Mouse (Mus musculus): ENCODE results near the gene Brd3. TPM values are rescaled to one million over a fixed set of nuclear protein-coding genes. Genes with fewer than 3 reads are reported as not detected.
"Not testable (repeated sequence)": the region's sequence is repeated elsewhere in the genome, so short reads cannot be mapped to it uniquely, and the experiment has no call there.

Gene Brd3
- total RNA-seq, 4 experiments from 2014 or later = 87.2 to 97.9 (median 91.9) TPM

- DNase-seq = no peak
Observed at GRCm38 (mm10) chr2:27510706-27511105, 3.2 kb upstream of the Brd3 start.

DNA sequence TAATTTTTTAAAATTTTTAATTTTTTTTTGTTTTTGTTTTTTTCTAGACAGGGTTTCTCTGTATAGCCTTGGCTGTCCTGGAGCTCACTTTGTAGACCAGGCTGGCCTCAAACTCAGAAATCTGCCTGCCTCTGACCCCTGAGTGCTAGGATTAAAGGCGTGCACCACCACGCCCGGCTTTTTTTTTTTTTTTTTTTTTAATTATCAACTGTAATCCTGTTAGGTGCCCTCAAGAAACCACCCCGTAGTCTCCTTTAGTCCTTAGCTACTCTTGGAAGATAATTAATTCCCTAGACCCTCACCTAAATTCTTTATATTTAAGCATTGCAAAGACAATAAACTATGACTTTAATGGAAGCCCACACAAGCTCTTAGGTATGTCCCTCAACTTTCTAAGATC lies 804 bp downstream of the Brd3 start:
- DNase-seq = not testable (repeated sequence)

- no peak for DNase-seq
Observed at GRCm38 (mm10) chr2:27505539-27505938, 1.9 kb downstream of the Brd3 start.

DNA sequence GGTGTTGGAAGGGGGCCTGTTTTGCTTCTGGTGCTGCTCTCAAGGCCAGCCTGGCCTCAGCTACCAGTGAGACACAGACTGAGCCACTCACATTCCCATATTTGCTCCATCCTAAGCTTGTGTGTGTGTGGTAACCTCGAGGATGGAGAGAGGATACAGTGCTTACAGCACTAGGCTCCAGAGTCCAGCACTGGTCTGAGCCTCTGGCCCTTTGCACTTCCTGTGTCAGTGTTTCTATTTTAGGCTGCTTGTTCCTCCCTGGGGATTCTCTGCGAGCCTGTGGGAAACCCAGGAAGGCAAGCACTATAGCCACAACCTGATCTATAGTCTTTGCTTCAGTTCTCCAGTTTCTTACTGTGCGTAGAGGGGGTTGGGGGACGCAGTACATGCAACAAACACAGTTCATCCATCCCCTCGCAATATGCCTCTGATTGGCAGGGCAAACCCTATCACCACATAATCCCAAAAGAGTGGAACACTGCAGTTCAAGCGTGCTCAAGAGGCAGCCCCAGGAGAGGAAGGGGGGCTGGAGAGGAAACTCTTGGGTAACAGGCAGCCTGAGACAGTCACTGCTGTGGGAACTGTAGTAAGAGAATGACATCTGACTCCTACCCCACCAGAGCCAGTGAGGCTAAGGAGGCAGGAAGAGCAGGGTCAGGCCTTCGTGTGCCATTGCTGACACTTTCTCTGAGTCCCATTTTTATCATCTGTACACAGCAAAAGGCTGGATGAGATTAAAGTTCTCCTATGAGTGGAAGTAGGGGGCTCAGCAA lies 3.2 kb downstream of the Brd3 start:
- no peak for DNase-seq

GRCm38 (mm10) chr2:27496391-27497028 lies 11.0 kb downstream of the Brd3 start:
- DNase-seq = no peak

DNA sequence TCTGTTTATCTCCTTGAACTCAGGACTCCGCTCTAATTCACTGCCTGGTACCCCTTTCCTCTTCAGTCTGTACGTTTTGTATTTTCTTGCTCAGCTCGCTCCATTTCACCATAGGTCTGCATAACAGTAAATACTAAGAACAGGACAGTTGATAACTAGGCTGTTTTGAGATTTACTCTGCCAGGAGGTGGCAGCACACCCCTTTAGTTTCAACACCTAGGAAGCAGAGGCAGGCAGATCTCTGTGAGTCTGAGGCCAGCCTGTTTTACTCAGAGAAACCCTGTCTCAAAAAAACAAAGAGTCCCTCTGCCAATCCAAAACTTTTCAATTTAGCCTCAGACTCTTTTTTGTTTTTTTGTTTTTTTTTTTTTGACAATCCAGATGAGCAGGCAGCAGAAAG lies 13.5 kb downstream of the Brd3 start:
- no peak for DNase-seq

DNA sequence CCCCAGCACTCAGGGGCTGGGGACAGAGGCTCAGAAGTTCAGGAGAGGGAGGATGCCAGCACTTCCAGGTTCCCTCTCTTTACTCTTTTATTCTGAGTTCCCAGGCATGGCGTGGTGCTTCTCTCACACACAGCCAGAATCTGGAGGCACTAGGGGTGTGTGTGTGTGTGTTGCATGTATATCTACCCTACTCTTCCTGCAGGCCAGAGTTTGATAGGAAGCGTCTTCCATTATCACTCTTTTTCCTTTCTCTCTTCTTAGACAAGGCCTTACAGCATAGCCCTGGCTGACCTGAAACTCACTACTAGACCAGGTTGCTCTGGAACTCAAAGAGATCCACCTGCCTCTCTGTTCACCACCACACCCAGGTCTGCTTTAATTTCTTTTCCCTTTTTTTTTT lies 16.5 kb downstream of the Brd3 start:
- no peak for DNase-seq

GRCm38 (mm10) chr2:27488362-27488761 lies 19.1 kb downstream of the Brd3 start:
- DNase-seq = no peak

DNA sequence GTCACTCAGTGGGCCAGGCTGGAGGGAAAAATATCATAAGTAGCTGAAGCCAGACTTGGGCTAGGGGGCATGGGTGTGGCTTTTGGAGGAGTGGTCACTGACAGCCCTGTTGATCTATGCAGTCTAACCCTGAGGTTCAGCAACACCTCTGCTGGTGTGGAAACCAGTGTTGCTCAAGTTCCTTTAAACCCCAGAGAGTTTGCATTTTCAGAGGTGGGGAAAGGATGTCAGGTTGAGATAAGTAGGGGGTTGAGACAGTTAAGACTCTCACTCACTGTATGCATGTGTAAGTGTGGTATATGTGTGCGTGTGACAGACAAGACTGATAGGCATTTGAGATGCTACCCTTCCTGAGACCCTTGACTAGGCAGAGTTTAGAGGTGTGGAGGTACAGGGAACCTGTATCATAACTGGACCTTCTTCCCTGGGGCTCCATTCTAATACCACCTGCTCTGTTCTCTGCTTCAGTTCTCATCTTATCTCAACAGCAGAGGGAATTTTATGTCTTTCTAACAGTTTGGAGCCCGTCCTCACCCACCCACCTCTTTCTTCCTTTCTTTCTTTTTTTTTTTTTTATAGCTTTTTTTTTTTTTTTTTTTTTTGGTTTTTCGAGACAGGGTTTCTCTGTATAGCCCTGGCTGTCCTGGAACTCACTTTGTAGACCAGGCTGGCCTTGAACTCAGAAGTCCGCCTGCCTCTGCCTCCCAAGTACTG lies 20.0 kb downstream of the Brd3 start:
- no peak for DNase-seq

GRCm38 (mm10) chr2:27486725-27487124 lies 20.7 kb downstream of the Brd3 start:
- no peak for DNase-seq

- DNase-seq = no peak
Observed at GRCm38 (mm10) chr2:27482265-27482861, 25.1 kb downstream of the Brd3 start.

GRCm38 (mm10) chr2:27480367-27480766 lies 27.1 kb downstream of the Brd3 start:
- DNase-seq = no peak

- no peak for DNase-seq
Observed at GRCm38 (mm10) chr2:27479821-27480220, 27.6 kb downstream of the Brd3 start.

- DNase-seq = no peak
Observed at GRCm38 (mm10) chr2:27476303-27477192, 30.9 kb downstream of the Brd3 start.

DNA sequence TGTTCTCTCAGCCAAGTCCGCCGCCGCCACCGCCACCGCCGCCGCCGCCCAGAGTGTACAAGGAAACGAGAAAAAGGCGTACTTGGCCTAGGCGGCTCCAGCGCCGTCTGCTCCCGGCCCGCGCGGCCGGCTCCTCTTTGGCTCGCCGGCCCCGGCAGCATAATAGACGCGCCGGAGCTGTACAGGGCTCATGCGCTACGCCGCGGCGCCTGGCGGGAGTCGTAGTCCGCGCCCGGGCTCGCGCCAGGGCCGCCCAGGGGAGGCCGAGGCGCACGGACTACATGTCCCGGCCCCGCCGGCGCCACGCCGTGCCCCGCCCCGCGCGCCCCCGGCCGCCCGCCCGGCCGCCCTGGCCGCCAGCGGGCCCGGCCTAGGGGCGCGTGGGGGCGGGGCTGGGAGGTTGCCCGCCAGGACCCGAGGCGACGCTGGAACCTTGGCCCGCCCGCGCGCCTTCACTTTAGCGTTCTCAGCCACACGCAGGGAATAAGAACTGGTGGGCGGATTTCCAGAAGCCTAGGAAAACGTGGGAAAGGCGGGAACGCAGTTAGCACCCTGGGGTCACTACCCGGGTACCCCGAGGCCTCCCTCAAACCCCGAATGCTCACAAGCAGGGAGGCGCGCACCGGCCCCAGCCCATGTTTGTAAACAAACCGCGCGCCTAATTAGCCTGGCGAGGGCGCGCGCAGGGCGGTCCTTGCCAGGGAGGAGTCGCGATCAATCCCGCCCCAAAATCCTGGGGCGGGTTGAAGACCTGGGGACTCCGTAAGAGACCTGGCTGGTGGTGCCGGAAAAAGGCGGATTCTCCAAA lies 31.8 kb downstream of the Brd3 start:
- DNase-seq = peak; percentile 91

DNA sequence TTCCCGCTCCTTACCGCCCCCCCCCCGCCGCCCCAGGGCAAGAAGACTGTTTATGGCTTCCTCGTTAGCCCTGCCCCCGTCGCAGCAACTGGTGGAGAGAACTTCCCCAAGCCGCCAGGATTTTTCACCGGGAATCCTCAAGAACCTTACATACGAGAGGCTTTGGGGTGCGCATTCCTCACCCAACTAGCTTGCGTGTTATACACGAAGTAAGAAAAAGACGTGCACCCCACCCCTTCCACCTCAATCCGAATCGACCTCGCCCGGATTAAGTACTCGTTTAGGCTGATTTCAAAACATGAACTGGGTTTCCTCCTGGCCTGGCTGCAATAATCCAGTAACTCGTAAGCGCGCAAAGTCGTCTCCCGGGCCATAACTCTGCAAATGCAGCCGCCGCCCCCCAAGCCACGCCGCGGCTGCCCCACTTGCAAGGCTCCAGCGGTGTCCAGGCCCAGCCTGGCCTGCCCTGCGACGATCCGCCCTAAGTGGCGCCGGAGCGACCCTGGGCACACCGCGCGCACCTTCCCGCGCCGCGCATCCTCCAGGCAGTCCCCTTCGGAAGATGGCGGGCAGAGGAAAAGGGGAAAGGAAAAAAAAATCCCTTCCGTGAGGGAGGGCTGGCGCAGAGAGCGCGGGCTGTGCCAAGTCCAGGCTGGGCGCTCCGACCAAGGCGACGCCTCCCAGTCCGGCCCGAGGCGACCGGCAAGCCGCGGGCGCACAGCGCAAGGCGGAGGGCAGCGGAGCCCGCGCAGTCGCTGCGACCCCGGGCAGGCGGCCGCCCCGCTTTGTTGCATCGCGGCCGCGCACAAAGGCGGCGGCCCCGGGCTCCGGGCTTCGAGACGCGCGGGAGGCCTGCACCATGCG lies 32.6 kb downstream of the Brd3 start:
- no peak for DNase-seq

DNA sequence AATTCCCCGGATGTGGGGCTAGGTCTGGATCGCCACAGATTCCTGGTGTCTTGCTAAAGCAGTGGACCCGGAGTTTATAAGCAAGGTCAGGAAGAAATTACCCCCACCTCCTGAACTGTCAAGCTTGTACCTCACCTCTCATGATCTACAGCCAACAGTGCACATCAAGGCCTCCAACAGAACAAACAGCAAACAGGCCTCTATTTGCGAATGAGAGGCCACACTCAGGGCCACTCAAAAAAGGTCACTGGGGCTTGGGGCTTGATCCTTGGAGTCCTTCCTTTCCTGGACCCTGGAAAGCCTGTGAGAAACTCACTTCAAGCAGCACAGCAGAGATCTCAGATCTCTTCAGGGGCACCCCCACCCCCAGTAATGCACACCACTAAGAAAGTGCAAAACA lies 33.6 kb downstream of the Brd3 start:
- DNase-seq = no peak

DNA sequence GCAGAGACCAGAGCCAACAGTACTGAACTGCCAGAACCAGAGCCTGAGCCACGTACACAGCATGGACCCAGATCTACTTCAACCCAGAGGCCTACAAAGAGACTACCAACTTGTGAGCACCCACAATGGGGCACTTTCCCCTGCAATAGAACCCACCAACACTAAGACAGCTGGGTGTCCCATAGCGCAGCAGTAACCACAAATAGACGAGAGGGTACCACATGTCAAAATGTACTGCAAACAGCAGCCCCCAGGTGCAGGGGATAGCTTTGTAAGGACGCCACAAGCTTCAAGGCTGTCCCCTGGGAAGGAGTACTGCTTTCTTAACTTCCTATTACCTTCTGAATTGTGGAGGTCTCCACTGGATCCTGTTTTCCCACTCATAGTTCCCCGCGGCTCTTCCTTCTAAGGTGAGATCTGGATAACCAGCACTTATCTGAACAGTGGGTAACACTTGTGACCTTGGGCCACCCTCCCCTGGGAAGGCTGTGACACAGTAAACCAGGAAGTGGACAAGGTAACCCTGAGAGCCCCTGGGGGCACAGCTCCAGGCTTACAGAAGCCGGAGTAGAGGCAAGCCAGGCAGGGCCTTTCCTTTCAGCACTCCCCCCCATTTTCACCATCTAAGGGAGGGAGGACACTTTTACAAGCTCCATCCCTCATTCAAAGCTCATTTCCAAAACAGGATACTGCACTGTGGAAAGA lies 34.2 kb downstream of the Brd3 start:
- no peak for DNase-seq

- DNase-seq = no peak
Observed at GRCm38 (mm10) chr2:27471170-27471584, 36.3 kb downstream of the Brd3 start.

GRCm38 (mm10) chr2:27470535-27470934 lies 36.9 kb downstream of the Brd3 start:
- no peak for DNase-seq
